Mouse (Mus musculus) forebrain, embryonic 12.5 days (tissue): ENCODE measurements around the gene Olfr250. TPM values are rescaled to one million over a fixed set of nuclear protein-coding genes. Genes with fewer than 3 reads are reported as not detected.
"Not testable (repeated sequence)": the region's sequence is repeated elsewhere in the genome, so short reads cannot be mapped to it uniquely, and the experiment has no call there.

Source experiments
- ATAC-seq: fragments of 200-750 bp; cut with Nextera tagmentation; 2 replicates; pipeline ENCODE4 v1.8.0; 2017; ENCODE audit warnings: moderate TSS enrichment; ENCODE audit not compliant: low FRiP score
- H3K27ac ChIP-seq: fragments of 300-500 bp; sonication (generic); 2 replicates; pipeline ENCODE4 v1.5.1; 2016; ENCODE audit warnings: mild to moderate bottlenecking
- H3K27me3 ChIP-seq: fragments of 300-500 bp; sonication (generic); 2 replicates; pipeline ENCODE4 v1.6.1; 2016; ENCODE audit warnings: mild to moderate bottlenecking
- H3K36me3 ChIP-seq: fragments of 300-500 bp; sonication (generic); replicated peaks from 2 replicates; pipeline ENCODE4 v1.6.1; 2016; ENCODE audit warnings: mild to moderate bottlenecking
- H3K4me1 ChIP-seq: fragments of 300-500 bp; sonication (generic); 2 replicates; pipeline ENCODE4 v1.6.1; 2016
- H3K4me2 ChIP-seq: fragments of 300-500 bp; sonication (generic); 2 replicates; pipeline ENCODE4 v1.6.1; 2016; ENCODE audit warnings: mild to moderate bottlenecking, moderate library complexity
- H3K4me3 ChIP-seq: fragments of 300-500 bp; sonication (generic); replicated peaks from 2 replicates; pipeline ENCODE4 v1.5.1; 2016; ENCODE audit warnings: mild to moderate bottlenecking
- H3K9ac ChIP-seq: fragments of 300-500 bp; sonication (generic); 2 replicates; pipeline ENCODE4 v1.6.1; 2016; ENCODE audit warnings: mild to moderate bottlenecking
- H3K9me3 ChIP-seq: fragments of 300-500 bp; sonication (generic); 2 replicates; pipeline ENCODE4 v1.6.1; 2016
- WGBS: fragments of 180-500 bp; shearing (Covaris S2); methylation state at CpG from one replicate; pipeline ENCODE4 v1.1.7; 2016; 5-methylcytosine and 5-hydroxymethylcytosine counted together
- polyA plus RNA-seq: library from polyadenylated mRNA; unstranded; fragments of >200 nt; fragmentation: Nextera tagmentation; extraction: Ambion mirVana; gene quantifications from 2 replicates; pipeline ENCODE4 v1.2.1, GENCODE M21; 2016

The Olfr250 gene
- not detected in 2 replicates for polyA plus RNA-seq

- Histone ChIP-seq H3K4me1 (no peaks in the 10 kb centered on the region), H3K9ac (no peak within 1 kb of the TSS), H3K27ac (no peak within 1 kb of the TSS), H3K4me3 (no peak within 1 kb of the TSS), H3K36me3 (no peaks in the 10 kb centered on the region), H3K9me3 (no peaks in the 10 kb centered on the region), H3K4me2 (no peak within 1 kb of the TSS), H3K27me3 (no peaks in the 10 kb centered on the region)
- ATAC-seq = no peak
- WGBS = 88% methylated on average over 2 of the region's 2 CpGs
Measured at GRCm38 (mm10) chr9:38366596-38366995, at the start of gene Olfr250. Gene Olfr250 (plus strand): TSS chr9:38366896.

DNA sequence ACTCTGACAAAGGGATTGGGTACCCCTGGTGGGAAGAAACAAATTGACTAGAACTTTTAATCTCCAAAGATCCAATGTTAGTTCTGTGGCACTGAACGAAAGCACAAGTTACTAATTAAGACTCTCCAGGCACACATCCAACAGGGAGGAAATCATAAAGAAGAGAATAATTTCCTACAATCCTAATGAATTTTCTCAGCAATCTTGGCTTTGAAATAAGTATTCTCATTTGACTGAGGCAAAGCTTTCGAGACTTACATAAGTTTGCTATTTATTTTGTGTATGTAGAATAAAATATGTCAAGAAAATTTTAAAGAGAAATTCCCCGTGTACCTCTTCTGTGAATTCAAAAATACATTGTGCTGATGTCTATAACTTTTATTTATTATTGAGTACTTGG is 37.9 kb upstream of the Olfr250 start, which contains the start of gene Olfr25:
TSS of gene Olfr25 (plus strand) at position 301 of the 400 bp plus-strand sequence.
- no peak for ATAC-seq
- H3K9ac ChIP-seq = no peak within 1 kb of the TSS
- 81% methylated on average over 3 of the region's 3 CpGs for WGBS
- no peak within 1 kb of the TSS for H3K4me3 ChIP-seq
- no peaks in the 10 kb centered on the region for H3K4me1 ChIP-seq
- no peak within 1 kb of the TSS for H3K27ac ChIP-seq
- H3K36me3 ChIP-seq = no peaks in the 10 kb centered on the region
- no peaks in the 10 kb centered on the region for H3K9me3 ChIP-seq
- H3K27me3 ChIP-seq = no peaks in the 10 kb centered on the region
- H3K4me2 ChIP-seq = no peak within 1 kb of the TSS

DNA sequence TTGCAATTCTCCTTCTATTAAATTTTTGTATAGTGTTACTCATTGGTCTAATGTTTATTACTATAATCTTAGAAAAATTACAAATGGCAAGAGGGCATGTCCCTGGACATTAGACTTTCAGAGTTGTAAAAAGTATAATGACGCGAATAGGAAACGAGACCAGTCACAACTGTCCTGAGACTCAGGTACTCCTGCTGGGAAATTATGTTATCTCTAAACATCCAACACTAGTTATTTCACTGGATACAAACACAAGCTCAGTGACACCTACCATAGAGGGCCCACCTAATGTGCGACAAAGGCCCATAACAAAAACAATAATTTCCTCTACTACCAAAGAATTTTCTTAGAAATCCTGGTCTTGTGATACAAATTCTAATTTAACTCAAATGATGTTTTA is 18.6 kb upstream of the Olfr250 start, which contains the start of gene Olfr898:
TSS of gene Olfr898 (plus strand) at position 301 of the 400 bp plus-strand sequence.
- no peak within 1 kb of the TSS for H3K4me3 ChIP-seq
- H3K9me3 ChIP-seq = no peaks in the 10 kb centered on the region
- no peak within 1 kb of the TSS for H3K9ac ChIP-seq
- H3K36me3 ChIP-seq = no peaks in the 10 kb centered on the region
- no peaks in the 10 kb centered on the region for H3K27me3 ChIP-seq
- no peaks in the 10 kb centered on the region for H3K4me1 ChIP-seq
- WGBS = 92% methylated on average over 4 of the region's 4 CpGs
- H3K4me2 ChIP-seq = no peak within 1 kb of the TSS
- H3K27ac ChIP-seq = no peak within 1 kb of the TSS
- no peak for ATAC-seq

- H3K4me2 ChIP-seq = no peak within 1 kb of the TSS
- no peak for ATAC-seq
- H3K4me3 ChIP-seq = no peak within 1 kb of the TSS
- no peak within 1 kb of the TSS for H3K27ac ChIP-seq
- H3K36me3 ChIP-seq = no peaks in the 10 kb centered on the region
- 67% methylated on average over 2 of the region's 2 CpGs for WGBS
- H3K27me3 ChIP-seq = no peaks in the 10 kb centered on the region
- no peak within 1 kb of the TSS for H3K9ac ChIP-seq
- H3K4me1 ChIP-seq = no peaks in the 10 kb centered on the region
- no peaks in the 10 kb centered on the region for H3K9me3 ChIP-seq
Measured at GRCm38 (mm10) chr9:38376786-38377185, 10.1 kb downstream of the Olfr250 start, which contains the start of gene Olfr251. Gene Olfr251 (plus strand): TSS chr9:38377086.

- no peak for ATAC-seq
- no peaks in the 10 kb centered on the region for H3K4me1 ChIP-seq
- 91% methylated on average over 1 of the region's 1 CpGs for WGBS
- no peaks in the 10 kb centered on the region for H3K9me3 ChIP-seq
- H3K36me3 ChIP-seq = no peaks in the 10 kb centered on the region
- H3K27me3 ChIP-seq = no peaks in the 10 kb centered on the region
- no peak within 1 kb of the TSS for H3K4me2 ChIP-seq
- no peak within 1 kb of the TSS for H3K4me3 ChIP-seq
- H3K9ac ChIP-seq = no peak within 1 kb of the TSS
- H3K27ac ChIP-seq = no peak within 1 kb of the TSS
Measured at GRCm38 (mm10) chr9:38401398-38401797, 34.7 kb downstream of the Olfr250 start, which contains the start of gene Olfr147. Gene Olfr147 (plus strand): TSS chr9:38401698.

DNA sequence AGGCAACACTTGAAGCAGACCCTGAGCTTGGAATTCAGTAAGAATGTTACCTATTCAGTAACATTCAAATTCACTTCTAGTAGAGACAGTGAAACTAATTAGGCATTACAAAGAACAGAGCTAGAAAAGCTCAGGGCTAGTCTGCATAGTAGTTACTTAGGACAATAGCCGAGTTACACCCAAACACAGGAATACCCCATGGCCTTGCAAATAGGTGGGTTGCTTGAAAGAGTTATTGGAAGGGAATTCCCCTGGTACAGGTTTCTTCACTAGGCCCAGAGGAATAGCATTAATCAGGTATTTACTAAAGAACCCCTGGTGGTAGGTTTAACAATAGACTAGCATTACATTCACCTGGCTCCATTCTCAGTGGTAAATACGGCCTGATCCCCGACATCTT is 40.8 kb downstream of the Olfr250 start:
- not testable (repeated sequence) for H3K9ac ChIP-seq, H3K4me2 ChIP-seq, H3K9me3 ChIP-seq, H3K4me1 ChIP-seq, ATAC-seq, H3K27me3 ChIP-seq, H3K4me3 ChIP-seq, H3K27ac ChIP-seq, H3K36me3 ChIP-seq
- whole genome bisulfite sequencing = 92% methylated on average over 3 of the region's 3 CpGs

DNA sequence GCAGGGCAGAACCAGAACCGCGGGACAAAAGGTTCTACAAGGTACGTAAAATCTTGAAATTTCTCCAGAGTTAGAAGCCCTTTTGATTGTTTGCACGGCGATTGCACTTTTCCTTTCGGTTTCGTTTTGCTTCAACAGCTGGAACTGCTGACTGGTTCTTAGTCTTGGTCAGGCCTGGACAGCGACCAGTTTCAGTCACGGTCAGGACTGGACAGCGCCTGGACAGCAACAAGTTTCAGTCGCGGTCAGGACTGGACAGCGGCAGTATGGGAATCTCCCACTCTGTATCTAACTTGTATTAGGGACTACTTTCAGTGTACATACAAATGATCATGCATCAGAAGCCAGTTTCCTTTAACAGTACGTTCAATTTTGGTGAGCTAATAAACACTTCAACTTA is 46.8 kb downstream of the Olfr250 start:
- not testable (repeated sequence) for H3K9ac ChIP-seq, H3K4me1 ChIP-seq, H3K27ac ChIP-seq, H3K9me3 ChIP-seq, H3K4me3 ChIP-seq, H3K36me3 ChIP-seq, ATAC-seq, H3K4me2 ChIP-seq, H3K27me3 ChIP-seq
- WGBS = 95% methylated on average over 14 of the region's 14 CpGs

Other genes with a start within 250 kb of the Olfr250 start
- not detected in 2 replicates for gene Olfr890, start 224.4 kb upstream of the Olfr250 start, polyA plus RNA-seq
- gene Olfr891, start 186.1 kb upstream of the Olfr250 start, polyA plus RNA-seq = not detected in 2 replicates
- gene Olfr893, start 158.5 kb upstream of the Olfr250 start, polyA plus RNA-seq = not detected in 2 replicates
- gene Olfr894, start 148.8 kb upstream of the Olfr250 start, polyA plus RNA-seq = not detected in 2 replicates
- not detected in 2 replicates for gene Olfr143, start 114.1 kb upstream of the Olfr250 start, polyA plus RNA-seq
- not detected in 2 replicates for gene Olfr895, start 99.0 kb upstream of the Olfr250 start, polyA plus RNA-seq
- gene Olfr896-ps1, start 75.8 kb upstream of the Olfr250 start, polyA plus RNA-seq = not detected in 2 replicates
- not detected in 2 replicates for gene Olfr25, start 37.8 kb upstream of the Olfr250 start, polyA plus RNA-seq
- gene Olfr898, start 18.5 kb upstream of the Olfr250 start, polyA plus RNA-seq = not detected in 2 replicates
- gene Olfr251, start 10.2 kb downstream of the Olfr250 start, polyA plus RNA-seq = not detected in 2 replicates
- gene Olfr147, start 34.8 kb downstream of the Olfr250 start, polyA plus RNA-seq = not detected in 2 replicates
- not detected in 2 replicates for gene Olfr901, start 62.6 kb downstream of the Olfr250 start, polyA plus RNA-seq
- gene Olfr902, start 80.8 kb downstream of the Olfr250 start, polyA plus RNA-seq = not detected in 2 replicates
- gene Olfr904, start 96.2 kb downstream of the Olfr250 start, polyA plus RNA-seq = not detected in 2 replicates
- not detected in 2 replicates for gene Olfr905, start 104.2 kb downstream of the Olfr250 start, polyA plus RNA-seq
- gene Olfr906, start 120.2 kb downstream of the Olfr250 start, polyA plus RNA-seq = not detected in 2 replicates
- not detected in 2 replicates for gene Olfr907, start 128.9 kb downstream of the Olfr250 start, polyA plus RNA-seq
- not detected in 2 replicates for gene Olfr911-ps1, start 154.7 kb downstream of the Olfr250 start, polyA plus RNA-seq
- gene Olfr910, start 171.0 kb downstream of the Olfr250 start, polyA plus RNA-seq = not detected in 2 replicates
- not detected in 2 replicates for gene Olfr912, start 213.3 kb downstream of the Olfr250 start, polyA plus RNA-seq
- not detected in 2 replicates for gene Olfr913, start 225.9 kb downstream of the Olfr250 start, polyA plus RNA-seq
- not detected in 2 replicates for gene Olfr914, start 238.2 kb downstream of the Olfr250 start, polyA plus RNA-seq